Mouse (Mus musculus): ENCODE measurements around the gene Jazf1.
A peak's percentile ranks its signal among the peaks of the same experiment; 100 is the strongest.

Gene Jazf1

GRCm38 (mm10) chr6:52961660-52962490 is 106.6 kb downstream of the Jazf1 start:
- no peak for DNase-seq (ENCODE audit: extremely low read depth, low read depth)

DNA sequence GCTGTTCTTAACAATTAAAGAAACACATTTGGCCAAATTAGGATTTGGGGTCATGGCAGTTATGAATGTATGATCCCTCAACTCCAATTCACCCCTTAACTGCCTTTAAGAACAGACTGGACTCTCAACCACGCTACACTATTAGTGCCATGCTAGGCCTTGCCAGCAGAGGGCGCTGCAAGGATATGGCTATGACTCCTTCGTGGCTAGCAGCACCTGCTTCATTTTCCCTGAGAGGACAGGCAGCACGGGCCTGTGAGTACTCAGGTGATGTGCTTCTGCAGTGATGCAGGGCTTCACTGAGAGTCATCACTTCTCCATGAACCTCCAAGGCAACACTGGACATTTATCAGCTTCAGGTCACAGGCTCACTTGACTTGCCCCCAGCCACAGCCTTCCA is 110.7 kb downstream of the Jazf1 start:
- DNase-seq (ENCODE audit: extremely low read depth, low read depth): no peak

DNA sequence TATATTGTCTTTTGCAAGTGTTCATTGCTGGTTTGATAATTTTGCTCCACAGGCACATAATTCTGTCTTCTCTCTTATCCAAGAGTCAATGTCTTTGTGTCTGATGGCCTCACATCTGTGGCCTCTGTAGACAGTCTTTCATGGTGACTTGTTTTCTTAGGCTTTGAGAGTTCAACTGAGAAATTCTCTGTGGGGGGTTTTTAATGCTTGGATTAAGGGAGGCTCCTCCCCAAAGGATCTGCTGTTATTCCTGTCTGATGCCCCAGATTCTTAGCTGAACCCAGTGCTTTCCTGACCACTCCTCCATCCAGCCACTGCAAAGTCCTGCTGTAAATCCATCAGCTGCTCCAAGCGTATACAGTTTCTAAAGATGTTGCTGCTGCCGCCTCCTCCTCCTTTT is 112.3 kb downstream of the Jazf1 start:
- no peak for DNase-seq (ENCODE audit: extremely low read depth, low read depth)

GRCm38 (mm10) chr6:52955304-52955703 is 113.1 kb downstream of the Jazf1 start:
- DNase-seq (ENCODE audit: extremely low read depth, low read depth): no peak

GRCm38 (mm10) chr6:52954861-52955260 is 113.6 kb downstream of the Jazf1 start:
- no peak for DNase-seq (ENCODE audit: extremely low read depth, low read depth)

DNA sequence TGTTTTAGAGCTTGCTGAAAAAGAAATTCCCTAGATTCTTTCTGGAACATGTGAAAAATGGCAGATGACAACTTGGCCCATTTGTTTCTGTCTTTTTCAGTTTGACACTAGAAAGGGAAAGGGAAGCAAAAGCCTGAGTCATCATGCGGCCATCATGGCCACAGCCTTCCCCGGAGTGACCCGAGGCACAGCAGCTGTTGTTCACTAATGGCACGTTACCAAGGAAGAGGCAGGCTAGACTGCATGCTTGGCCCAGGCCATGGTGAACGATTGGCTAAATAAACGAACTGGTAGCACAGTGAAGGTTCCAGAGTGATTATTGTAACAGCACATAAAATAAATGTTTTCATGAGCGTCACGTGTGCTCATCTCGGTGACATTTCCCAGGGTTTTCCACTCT is 114.0 kb downstream of the Jazf1 start:
- no peak for DNase-seq (ENCODE audit: extremely low read depth, low read depth)

GRCm38 (mm10) chr6:52952526-52952900 is 115.9 kb downstream of the Jazf1 start:
- no peak for DNase-seq (ENCODE audit: extremely low read depth, low read depth)

DNA sequence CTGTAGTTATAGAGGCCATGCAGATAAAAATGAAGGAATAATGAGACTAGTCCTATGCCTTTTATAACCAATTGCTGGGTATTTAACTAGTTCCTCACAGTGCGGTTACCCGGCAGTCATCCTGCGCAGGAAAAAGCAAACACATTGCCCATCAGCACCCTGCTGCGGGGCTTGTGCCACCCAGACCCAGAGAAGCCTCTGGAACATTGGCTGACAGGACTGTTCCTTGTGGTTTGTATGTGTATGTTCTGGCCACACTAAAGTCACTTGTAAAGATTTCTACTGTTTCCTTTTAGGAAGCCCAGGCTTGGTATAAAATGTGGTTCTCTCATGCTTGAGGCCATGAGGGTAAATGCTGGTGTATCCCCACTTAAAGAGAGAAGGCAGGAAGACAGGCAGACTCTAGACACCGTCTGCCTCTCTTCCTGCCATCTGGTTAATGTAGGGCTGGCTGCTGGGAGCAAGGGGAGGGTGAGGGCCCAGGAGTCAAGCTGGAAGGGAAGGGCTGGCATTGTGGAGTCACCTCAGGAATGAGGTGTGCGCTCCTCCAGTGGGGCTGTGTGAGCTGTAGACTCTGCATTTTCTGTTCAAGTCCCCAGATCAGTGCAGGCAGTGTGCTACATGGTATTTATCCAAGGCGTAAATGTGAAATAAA is 116.4 kb downstream of the Jazf1 start:
- no peak for DNase-seq (ENCODE audit: extremely low read depth, low read depth)

GRCm38 (mm10) chr6:52950371-52950770 is 118.1 kb downstream of the Jazf1 start:
- DNase-seq (ENCODE audit: extremely low read depth, low read depth): no peak

DNA sequence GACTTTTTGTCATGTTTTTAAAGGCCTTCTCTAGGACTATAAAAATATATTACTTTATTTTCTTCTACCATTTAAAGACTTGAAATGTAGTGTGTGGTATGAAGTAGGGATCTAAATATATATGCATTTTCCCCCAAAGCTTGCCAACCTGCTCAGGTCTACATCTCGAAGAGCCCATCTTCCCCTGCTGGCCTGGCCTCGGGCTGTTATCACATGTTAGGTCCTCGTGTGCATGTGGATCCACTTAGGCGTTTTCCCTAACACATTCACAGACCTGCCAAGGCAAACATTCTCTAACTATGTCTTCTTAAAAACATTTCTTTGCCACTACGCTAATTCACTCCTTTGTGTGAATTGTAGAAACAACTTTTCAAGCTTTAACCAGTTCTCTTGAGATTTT is 125.9 kb downstream of the Jazf1 start:
- no peak for DNase-seq (ENCODE audit: extremely low read depth, low read depth)

DNA sequence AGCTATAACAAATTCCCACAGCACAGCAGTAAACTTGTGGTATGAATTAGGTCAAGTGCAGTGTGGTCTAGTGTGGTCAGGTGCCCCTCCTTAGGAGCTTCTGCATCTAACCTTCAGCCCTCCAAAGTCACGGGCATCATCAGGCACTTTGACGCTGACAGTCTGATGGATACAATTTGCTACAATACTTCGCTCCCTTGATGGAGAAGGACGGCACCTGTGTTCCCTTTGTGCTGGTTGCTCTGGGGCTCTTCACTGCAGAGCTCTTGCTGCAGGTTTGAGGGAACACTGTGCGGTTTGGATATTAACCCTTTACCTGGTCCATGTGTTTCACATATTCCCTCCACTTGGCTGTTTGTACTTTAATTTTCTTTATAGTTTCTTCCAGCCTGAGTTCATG is 126.3 kb downstream of the Jazf1 start:
- no peak for DNase-seq (ENCODE audit: extremely low read depth, low read depth)

GRCm38 (mm10) chr6:52937916-52938315 is 130.5 kb downstream of the Jazf1 start:
- DNase-seq (ENCODE audit: extremely low read depth, low read depth): no peak

DNA sequence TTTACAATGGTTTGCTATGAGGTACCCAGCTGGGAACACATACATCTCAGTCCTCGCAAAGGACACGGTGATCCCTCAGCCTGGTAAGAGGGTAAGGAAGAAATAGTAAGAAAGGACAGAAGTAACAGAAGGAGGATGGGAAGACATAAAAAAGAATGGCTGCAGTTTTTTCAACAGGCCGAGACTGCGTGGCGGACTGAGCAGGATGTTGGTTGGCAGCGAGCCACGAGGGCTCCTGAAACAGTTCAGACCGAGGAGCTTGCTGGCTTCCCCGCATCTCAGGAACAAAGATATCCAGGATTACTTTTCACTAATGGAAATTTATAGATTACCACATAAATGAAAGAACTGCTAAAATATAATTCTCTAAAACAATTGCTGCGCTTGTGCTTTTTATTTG is 131.4 kb downstream of the Jazf1 start:
- DNase-seq (ENCODE audit: extremely low read depth, low read depth): no peak

GRCm38 (mm10) chr6:52934021-52934420 is 134.4 kb downstream of the Jazf1 start:
- no peak for DNase-seq (ENCODE audit: extremely low read depth, low read depth)

DNA sequence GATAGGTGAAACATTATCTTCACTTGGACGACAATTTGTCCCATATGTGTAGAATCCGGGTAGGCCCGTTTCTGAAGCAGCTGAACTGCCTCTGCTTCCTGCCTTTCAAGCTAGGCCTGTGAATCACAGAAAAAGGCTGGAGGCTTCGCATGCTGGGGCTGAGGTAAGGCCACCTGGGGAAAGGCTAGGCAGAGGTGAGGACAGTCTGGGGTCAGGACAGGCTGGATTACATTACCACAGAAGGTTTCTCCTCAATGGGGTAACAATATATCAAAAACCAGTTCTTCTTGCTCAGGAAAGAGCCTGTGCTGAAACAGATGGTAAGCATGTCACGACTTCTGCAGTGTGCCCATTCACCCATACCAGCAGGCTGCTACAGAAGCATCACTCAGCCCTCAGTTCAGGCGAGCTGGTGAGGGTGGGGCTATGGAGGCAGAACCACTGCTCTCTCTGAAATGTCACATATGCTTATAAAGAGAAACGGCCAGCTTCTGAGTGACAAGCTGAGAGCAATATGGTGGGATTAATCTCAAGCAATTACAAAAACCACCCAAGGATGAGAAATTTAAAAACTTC is 135.7 kb downstream of the Jazf1 start:
- DNase-seq (ENCODE audit: extremely low read depth, low read depth): no peak

GRCm38 (mm10) chr6:52929358-52929757 is 139.1 kb downstream of the Jazf1 start:
- DNase-seq (ENCODE audit: extremely low read depth, low read depth): no peak

DNA sequence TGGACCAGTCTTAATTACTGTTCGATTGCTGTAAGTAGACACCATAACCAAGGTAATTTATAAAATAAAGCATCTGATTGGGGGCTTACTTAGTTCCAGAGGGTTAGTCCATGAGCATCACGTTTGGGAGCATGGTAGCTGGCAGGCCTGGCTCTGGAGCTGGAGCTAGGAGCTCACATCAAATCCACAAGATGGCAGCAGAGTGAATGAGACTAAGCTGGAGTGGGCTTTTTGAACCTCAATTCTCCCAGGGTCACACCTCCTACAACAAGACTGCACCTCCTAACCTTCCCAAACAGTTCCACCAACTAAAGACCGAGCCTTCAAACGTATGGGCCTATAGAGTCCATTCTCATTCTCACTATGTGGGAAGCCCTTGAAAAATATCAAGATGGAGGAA is 141.5 kb downstream of the Jazf1 start:
- no peak for DNase-seq (ENCODE audit: extremely low read depth, low read depth)

- DNase-seq (ENCODE audit: extremely low read depth, low read depth): no peak
Measured at GRCm38 (mm10) chr6:52925458-52926042, 142.9 kb downstream of the Jazf1 start.

DNA sequence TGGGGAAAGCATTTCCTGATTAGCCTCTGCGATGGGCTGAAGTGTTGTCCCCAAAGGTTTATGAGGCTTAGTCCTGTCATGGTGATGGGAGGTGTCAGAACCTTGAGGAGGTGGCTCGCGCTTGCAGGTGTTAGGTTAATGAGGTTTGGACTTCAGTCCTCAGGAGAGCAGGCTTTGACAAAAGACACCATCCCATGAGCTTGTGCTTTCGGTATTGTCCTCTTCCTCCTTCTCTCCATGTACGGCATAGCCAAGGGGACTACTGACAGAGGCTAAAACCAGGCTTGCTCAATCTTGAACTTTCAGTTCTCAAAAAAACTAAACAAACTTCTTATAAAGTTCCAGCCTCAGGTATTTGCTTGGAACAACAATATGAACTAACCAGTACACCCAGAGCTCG is 147.2 kb downstream of the Jazf1 start:
- DNase-seq (ENCODE audit: extremely low read depth, low read depth): no peak

DNA sequence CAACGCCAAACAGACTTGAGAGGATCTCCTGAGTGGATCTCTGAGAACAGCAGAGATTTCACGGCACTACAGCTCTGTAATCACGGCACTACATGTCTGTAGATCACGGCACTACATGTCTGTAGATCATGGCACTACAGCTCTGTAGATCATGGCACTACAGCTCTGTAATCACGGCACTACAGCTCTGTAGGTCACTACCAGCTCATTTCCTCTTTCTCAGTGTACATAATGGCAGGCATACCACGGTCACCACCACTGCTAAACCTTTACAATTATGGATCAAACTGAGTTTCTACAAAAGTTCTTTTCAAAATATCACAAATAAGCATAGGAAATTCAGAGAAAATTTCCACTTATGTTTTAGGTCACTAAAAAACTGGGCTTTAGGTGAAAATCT is 147.7 kb downstream of the Jazf1 start:
- no peak for DNase-seq (ENCODE audit: extremely low read depth, low read depth)

DNA sequence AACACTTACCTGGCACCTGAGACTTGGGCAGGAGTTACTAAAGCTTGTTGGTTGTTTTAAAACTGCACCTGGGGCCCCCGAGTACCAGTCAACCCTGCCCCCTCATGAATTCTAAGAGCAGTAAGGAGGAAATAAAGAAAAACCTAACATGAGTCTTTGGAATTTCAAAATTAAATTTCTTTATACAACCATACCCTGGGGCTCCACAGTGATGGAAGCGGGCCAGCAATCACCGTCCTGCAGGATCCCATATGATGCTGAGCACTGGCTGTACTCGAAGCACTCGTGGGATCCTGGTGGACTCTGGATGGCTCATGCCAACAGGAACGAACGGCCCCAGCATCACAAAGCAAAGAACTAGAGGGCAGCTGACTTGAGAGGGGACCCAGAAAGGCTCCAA is 149.0 kb downstream of the Jazf1 start:
- no peak for DNase-seq (ENCODE audit: extremely low read depth, low read depth)

- peak; percentile 24 for DNase-seq (ENCODE audit: extremely low read depth, low read depth)
Measured at GRCm38 (mm10) chr6:52918980-52919379, 149.5 kb downstream of the Jazf1 start.

All from MEL-GATA-1-ER (cell line).